Mouse (Mus musculus): ENCODE results near the gene 9530068E07Rik. TPM values are rescaled to one million over a fixed set of nuclear protein-coding genes. Genes with fewer than 3 reads are reported as not detected.
A peak's percentile ranks its signal among the peaks of the same experiment; 100 is the strongest.
"Not testable (repeated sequence)": the region's sequence is repeated elsewhere in the genome, so short reads cannot be mapped to it uniquely, and the experiment has no call there.

Gene 9530068E07Rik
- polyA plus RNA-seq, 1 experiment from 2014 or later: 163 TPM

GRCm38 (mm10) chr11:52383741-52384140 lies 12.5 kb upstream of the 9530068E07Rik start:
- Histone ChIP-seq H3K9me3 (replicated peaks) (no peaks in the 10 kb centered on the region), H3K27ac (no peak overlapping the region), H3K4me3 (no peak overlapping the region), H3K4me1 (no peaks in the 10 kb centered on the region), H3K36me3 (peaks cover 96% of the 10 kb centered on the region), H3K27me3 (ENCODE audit: low read depth, poor library complexity, severe bottlenecking) (no peaks in the 10 kb centered on the region)
- DNase-seq (ENCODE audit: low spot score): no peak
- WGBS: 92% methylated on average over 14 of the region's 14 CpGs

- Histone ChIP-seq H3K36me3 (peaks cover 96% of the 10 kb centered on the region), H3K27me3 (ENCODE audit: low read depth, poor library complexity, severe bottlenecking) (no peaks in the 10 kb centered on the region), H3K27ac (no peak overlapping the region), H3K9me3 (replicated peaks) (no peaks in the 10 kb centered on the region), H3K4me3 (no peak overlapping the region), H3K4me1 (no peaks in the 10 kb centered on the region)
- 61% methylated on average over 3 of the region's 3 CpGs for WGBS
- no peak for DNase-seq (ENCODE audit: low spot score)
Observed at GRCm38 (mm10) chr11:52384667-52385066, 11.6 kb upstream of the 9530068E07Rik start.

GRCm38 (mm10) chr11:52386892-52387291 lies 9.3 kb upstream of the 9530068E07Rik start:
- WGBS: 94% methylated on average over 3 of the region's 3 CpGs
- H3K4me3 ChIP-seq: no peak overlapping the region
- no peaks in the 10 kb centered on the region for H3K27me3 ChIP-seq (ENCODE audit: low read depth, poor library complexity, severe bottlenecking)
- H3K4me1 ChIP-seq: no peaks in the 10 kb centered on the region
- no peak for DNase-seq (ENCODE audit: low spot score)
- no peak overlapping the region for H3K27ac ChIP-seq
- H3K36me3 ChIP-seq: peaks cover 91% of the 10 kb centered on the region
- H3K9me3 ChIP-seq (replicated peaks): no peaks in the 10 kb centered on the region

GRCm38 (mm10) chr11:52388150-52388549 lies 8.1 kb upstream of the 9530068E07Rik start:
- no peaks in the 10 kb centered on the region for H3K27me3 ChIP-seq (ENCODE audit: low read depth, poor library complexity, severe bottlenecking)
- no peak overlapping the region for H3K4me3 ChIP-seq
- peaks cover 79% of the 10 kb centered on the region for H3K36me3 ChIP-seq
- no peak for DNase-seq (ENCODE audit: low spot score)
- no peak overlapping the region for H3K27ac ChIP-seq
- 90% methylated on average over 12 of the region's 12 CpGs for WGBS
- no peaks in the 10 kb centered on the region for H3K9me3 ChIP-seq (replicated peaks)
- no peaks in the 10 kb centered on the region for H3K4me1 ChIP-seq

- not testable (repeated sequence) for H3K9me3 ChIP-seq (replicated peaks); DNase-seq (ENCODE audit: low spot score); H3K27me3 ChIP-seq (ENCODE audit: low read depth, poor library complexity, severe bottlenecking); H3K27ac ChIP-seq; H3K4me3 ChIP-seq; H3K4me1 ChIP-seq
- H3K36me3 ChIP-seq: peaks cover 71% of the 10 kb centered on the region
- 93% methylated on average over 5 of the region's 5 CpGs for WGBS
Observed at GRCm38 (mm10) chr11:52388979-52389378, 7.2 kb upstream of the 9530068E07Rik start.

GRCm38 (mm10) chr11:52389933-52390332 lies 6.3 kb upstream of the 9530068E07Rik start:
- 90% methylated on average over 7 of the region's 7 CpGs for WGBS
- Histone ChIP-seq H3K9me3 (replicated peaks) (no peaks in the 10 kb centered on the region), H3K27ac (no peak overlapping the region), H3K36me3 (peaks cover 62% of the 10 kb centered on the region), H3K27me3 (ENCODE audit: low read depth, poor library complexity, severe bottlenecking) (no peaks in the 10 kb centered on the region), H3K4me3 (no peak overlapping the region), H3K4me1 (no peaks in the 10 kb centered on the region)
- DNase-seq (ENCODE audit: low spot score): no peak

GRCm38 (mm10) chr11:52394494-52394893 lies 1.7 kb upstream of the 9530068E07Rik start:
- no peak for DNase-seq (ENCODE audit: low spot score)
- whole genome bisulfite sequencing: 80% methylated on average over 4 of the region's 4 CpGs
- Histone ChIP-seq H3K27me3 (ENCODE audit: low read depth, poor library complexity, severe bottlenecking) (no peaks in the 10 kb centered on the region), H3K4me1 (0 out of 2 replicates have a peak, but pooled peaks cover 5% of the 10 kb centered on the region), H3K9me3 (replicated peaks) (no peaks in the 10 kb centered on the region), H3K36me3 (peaks cover 30% of the 10 kb centered on the region), H3K27ac (no peak overlapping the region), H3K4me3 (no peak overlapping the region)

- no peak for DNase-seq (ENCODE audit: low spot score)
- no peak overlapping the region for H3K27ac ChIP-seq
- peak overlapping the region; percentile 99; the same call in 1 of the 2 replicates for H3K4me3 ChIP-seq
- H3K9me3 ChIP-seq (replicated peaks): no peaks in the 10 kb centered on the region
- 31% methylated on average over 4 of the region's 4 CpGs for WGBS
- H3K36me3 ChIP-seq: peaks cover 22% of the 10 kb centered on the region
- H3K4me1 ChIP-seq: 0 out of 2 replicates have a peak, but pooled peaks cover 8% of the 10 kb centered on the region
- H3K27me3 ChIP-seq (ENCODE audit: low read depth, poor library complexity, severe bottlenecking): no peaks in the 10 kb centered on the region
Observed at GRCm38 (mm10) chr11:52395343-52395742, 885 bp upstream of the 9530068E07Rik start.

GRCm38 (mm10) chr11:52396597-52397188 lies 465 bp downstream of the 9530068E07Rik start:
- no peaks in the 10 kb centered on the region for H3K27me3 ChIP-seq (ENCODE audit: low read depth, poor library complexity, severe bottlenecking)
- peaks cover 18% of the 10 kb centered on the region for H3K36me3 ChIP-seq
- peak overlapping the region; percentile 98 for H3K27ac ChIP-seq
- WGBS: 1% methylated on average over 33 of the region's 33 CpGs
- no peak for DNase-seq (ENCODE audit: low spot score)
- no peaks in the 10 kb centered on the region for H3K9me3 ChIP-seq (replicated peaks)
- H3K4me3 ChIP-seq: peak overlapping the region; percentile 99
- peaks cover 12% of the 10 kb centered on the region; the same call in 1 of the 2 replicates for H3K4me1 ChIP-seq

GRCm38 (mm10) chr11:52397385-52397987 lies 1.3 kb downstream of the 9530068E07Rik start:
- peak overlapping the region; percentile 99 for H3K4me3 ChIP-seq
- H3K4me1 ChIP-seq: peaks cover 12% of the 10 kb centered on the region; the same call in 1 of the 2 replicates
- no peak for DNase-seq (ENCODE audit: low spot score)
- no peaks in the 10 kb centered on the region for H3K9me3 ChIP-seq (replicated peaks)
- H3K36me3 ChIP-seq: peaks cover 22% of the 10 kb centered on the region
- WGBS: 91% methylated on average over 4 of the region's 4 CpGs
- H3K27ac ChIP-seq: peak overlapping the region; percentile 98
- no peaks in the 10 kb centered on the region for H3K27me3 ChIP-seq (ENCODE audit: low read depth, poor library complexity, severe bottlenecking)

GRCm38 (mm10) chr11:52401476-52401875 lies 5.2 kb downstream of the 9530068E07Rik start:
- Histone ChIP-seq H3K36me3 (peaks cover 60% of the 10 kb centered on the region), H3K27me3 (ENCODE audit: low read depth, poor library complexity, severe bottlenecking) (no peaks in the 10 kb centered on the region), H3K9me3 (replicated peaks) (no peaks in the 10 kb centered on the region), H3K4me1 (peaks cover 13% of the 10 kb centered on the region; the same call in 1 of the 2 replicates), H3K27ac (no peak overlapping the region), H3K4me3 (no peak overlapping the region)
- WGBS: 77% methylated on average over 2 of the region's 2 CpGs
- DNase-seq (ENCODE audit: low spot score): no peak

GRCm38 (mm10) chr11:52402566-52402965 lies 6.3 kb downstream of the 9530068E07Rik start:
- H3K9me3 ChIP-seq (replicated peaks): no peaks in the 10 kb centered on the region
- peaks cover 13% of the 10 kb centered on the region; the same call in 1 of the 2 replicates for H3K4me1 ChIP-seq
- H3K27ac ChIP-seq: no peak overlapping the region
- no peak for DNase-seq (ENCODE audit: low spot score)
- 64% methylated on average over 1 of the region's 1 CpGs for WGBS
- H3K27me3 ChIP-seq (ENCODE audit: low read depth, poor library complexity, severe bottlenecking): no peaks in the 10 kb centered on the region
- peaks cover 69% of the 10 kb centered on the region for H3K36me3 ChIP-seq
- H3K4me3 ChIP-seq: no peak overlapping the region

- peaks cover 74% of the 10 kb centered on the region for H3K36me3 ChIP-seq
- no peaks in the 10 kb centered on the region for H3K27me3 ChIP-seq (ENCODE audit: low read depth, poor library complexity, severe bottlenecking)
- whole genome bisulfite sequencing: 93% methylated on average over 5 of the region's 5 CpGs
- DNase-seq (ENCODE audit: low spot score): no peak
- no peak overlapping the region for H3K4me3 ChIP-seq
- no peak overlapping the region for H3K27ac ChIP-seq
- H3K9me3 ChIP-seq (replicated peaks): no peaks in the 10 kb centered on the region
- peaks cover 12% of the 10 kb centered on the region; the same call in 1 of the 2 replicates for H3K4me1 ChIP-seq
Observed at GRCm38 (mm10) chr11:52404209-52404608, 8.0 kb downstream of the 9530068E07Rik start.
